Mouse (Mus musculus) embryonic fibroblast, embryonic 13.5 days (primary cell): ENCODE results near the gene Camk2d.

Source experiments
- CTCF ChIP-seq: IDR thresholded peaks from 2 replicates; pipeline ENCODE4 v1.5.1; 2011; ENCODE audit warnings: mild to moderate bottlenecking, control low read depth, low read length, moderate library complexity, borderline replicate concordance; ENCODE audit not compliant: insufficient read depth
- POLR2A ChIP-seq: IDR thresholded peaks from 2 replicates; pipeline ENCODE4 v1.6.1; 2011; ENCODE audit warnings: low read depth, mild to moderate bottlenecking, control low read depth, low read length, moderate library complexity

DNA sequence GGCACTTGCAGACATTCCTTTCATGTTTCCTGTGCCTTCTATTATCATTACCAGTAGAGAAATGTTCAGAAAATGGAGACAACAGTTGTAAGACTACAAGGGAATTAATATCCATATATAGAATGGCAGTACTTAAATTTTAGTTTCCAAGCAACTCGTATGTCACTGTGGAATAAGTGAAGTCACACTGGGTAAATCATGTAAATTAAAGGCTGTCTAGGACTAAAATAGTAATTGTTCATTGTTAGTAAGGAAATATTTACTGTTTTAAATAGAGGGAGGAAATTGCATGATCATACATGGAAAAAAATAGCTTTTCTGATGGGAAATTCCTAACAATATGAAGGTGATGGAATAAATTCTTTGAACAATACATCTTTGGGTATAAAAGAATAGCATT is 57.0 kb downstream of the Camk2d start:
- no peak for TF ChIP-seq CTCF
- no peak for TF ChIP-seq POLR2A
